Mouse (Mus musculus) kidney, postnatal 10 days (tissue): ENCODE measurements around the gene Cyp2t4.

Experiments used
- DNase-seq: peaks from one replicate; pipeline ENCODE4 v3.0.0; 2021; ENCODE audit warnings: mixed read lengths

The Cyp2t4 gene

DNA sequence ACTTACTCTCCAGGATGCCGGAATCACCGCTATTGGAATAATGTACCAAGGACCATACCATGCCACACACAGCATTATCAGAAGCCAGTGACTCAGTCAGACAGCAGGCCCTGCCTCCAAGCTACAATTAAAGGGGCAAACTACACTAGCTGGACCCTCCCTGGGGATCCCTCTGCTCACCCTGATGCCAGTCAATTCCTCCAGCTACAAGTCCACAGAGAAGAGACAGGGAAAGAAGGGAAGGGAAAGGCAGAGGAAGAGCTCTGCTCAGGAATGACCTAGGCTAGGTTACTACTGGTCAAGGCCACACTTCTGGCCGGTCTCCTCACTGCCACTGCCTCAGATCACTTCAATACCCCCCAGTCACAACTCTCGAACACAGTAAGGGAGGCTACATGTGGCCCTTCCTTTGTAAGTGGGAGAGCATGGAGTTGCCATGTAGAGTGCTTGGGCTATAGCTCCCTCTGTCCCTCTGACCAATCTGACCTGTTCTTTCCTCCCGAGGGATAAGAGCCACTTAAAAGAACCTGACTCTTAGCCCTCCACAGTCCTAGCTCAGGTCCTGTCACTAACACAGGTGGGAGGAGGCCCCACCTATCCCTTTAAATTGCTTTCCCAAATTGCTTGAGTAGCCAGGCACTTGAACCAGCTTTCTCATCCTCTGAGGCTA lies 9.4 kb downstream of the Cyp2t4 start:
- no peak for DNase-seq

DNA sequence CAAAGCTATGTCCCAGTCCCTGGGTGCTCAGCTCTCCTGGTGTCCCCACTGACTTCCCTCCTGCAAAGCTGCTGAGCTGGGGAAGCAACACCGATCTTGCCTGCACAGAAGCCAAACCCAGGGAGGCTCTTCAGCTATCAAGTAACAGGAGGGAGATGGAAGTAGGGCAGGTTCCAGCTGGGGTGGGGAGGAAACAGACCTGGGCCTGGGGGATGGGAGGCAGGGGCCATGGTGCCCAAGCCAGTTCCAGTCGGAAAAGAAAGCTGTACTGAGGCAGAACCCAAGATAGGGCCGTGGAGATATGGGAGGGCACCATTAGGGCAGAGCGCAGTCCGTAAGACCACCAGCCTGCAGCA lies 9.9 kb downstream of the Cyp2t4 start:
- no peak for DNase-seq

DNA sequence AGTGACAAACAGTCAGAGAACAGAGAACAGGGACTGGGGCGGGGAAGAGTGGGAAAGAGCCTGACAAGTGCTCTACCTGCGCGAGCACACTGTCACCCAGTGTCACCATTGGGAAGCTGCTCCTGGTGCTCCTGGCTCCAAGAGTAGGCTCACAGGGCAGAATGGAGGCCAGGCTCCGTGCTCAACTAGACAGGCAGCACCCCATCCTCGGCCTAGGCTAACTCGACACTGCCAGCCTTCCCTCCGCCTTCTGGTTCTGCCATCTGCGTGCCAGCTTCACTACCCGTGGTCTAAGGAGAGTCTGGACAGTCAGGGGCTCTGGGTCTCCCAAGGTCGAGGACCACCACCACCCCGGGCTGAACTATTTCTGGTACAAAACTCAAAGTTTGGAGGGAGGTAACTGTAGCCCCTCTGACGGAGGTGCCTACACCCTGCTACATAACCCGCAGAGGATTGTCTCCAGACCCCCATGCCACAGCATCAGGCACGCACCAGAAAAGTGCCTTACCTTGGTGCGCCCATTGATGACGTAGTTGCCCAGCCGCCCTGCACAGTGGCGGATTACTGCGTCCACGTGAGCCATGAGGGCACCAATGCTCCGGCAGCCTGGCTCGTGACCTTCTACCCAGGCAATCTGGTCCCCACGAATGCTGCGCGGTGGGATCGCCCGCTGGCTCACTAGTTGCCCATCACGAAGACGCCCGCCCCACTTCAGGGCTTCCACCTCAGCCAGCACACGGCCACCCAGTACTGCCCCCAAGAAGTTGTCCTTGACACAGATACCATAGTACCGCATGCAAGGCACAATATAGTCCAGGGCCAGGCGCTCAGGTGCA lies 10.8 kb downstream of the Cyp2t4 start:
- peak; percentile 40 for DNase-seq

DNA sequence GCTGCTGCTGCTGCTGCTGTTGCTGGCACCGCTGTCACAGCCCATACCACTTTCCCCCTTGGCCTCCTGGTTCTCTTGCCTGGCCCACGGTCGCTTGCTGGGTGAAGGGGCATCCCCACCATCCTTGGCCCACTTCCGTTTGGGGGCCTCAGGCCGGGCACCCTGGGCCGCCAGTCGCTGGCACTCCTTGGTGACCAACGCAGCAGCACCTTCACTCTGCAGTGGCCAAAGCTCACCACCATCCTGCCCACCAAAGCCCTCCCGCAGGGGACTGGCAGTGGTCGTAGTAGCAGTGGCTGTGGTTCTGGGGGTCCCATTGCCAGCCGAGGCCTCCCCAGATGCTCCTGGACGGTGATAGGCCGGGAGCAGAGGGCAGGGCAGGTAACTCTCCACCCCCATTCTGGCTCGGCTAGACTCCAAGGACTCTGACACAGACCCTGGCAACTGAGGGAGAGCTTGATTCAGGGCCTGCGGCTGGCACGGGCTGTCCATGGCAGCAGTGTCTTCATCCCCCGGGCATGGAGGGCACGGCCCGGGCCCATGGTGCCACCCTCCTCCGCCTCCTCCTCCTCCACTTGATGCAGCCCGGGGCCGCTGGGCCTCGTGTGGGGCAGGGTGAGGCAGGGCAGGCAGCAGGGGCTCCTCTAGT lies 11.6 kb downstream of the Cyp2t4 start:
- DNase-seq: peak; percentile 45

DNA sequence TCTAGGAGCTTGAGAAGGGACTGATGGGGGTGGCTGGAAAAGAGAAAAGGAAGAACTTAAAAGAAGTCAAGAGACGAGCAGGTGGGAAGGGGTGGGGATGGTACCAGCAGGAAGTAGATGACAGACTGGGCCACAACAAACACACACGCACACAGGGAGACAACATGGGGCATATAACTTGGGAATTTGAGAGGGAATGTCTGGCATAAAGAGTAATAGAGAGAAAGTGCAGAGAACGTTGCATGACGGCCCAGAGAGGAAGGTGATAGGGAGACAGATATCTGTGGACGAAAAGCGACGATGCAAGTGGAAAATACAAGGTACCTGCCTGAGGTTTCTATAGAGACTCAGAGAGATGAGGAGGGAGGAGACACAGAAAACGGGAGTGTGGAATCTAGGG lies 12.2 kb downstream of the Cyp2t4 start:
- no peak for DNase-seq

DNA sequence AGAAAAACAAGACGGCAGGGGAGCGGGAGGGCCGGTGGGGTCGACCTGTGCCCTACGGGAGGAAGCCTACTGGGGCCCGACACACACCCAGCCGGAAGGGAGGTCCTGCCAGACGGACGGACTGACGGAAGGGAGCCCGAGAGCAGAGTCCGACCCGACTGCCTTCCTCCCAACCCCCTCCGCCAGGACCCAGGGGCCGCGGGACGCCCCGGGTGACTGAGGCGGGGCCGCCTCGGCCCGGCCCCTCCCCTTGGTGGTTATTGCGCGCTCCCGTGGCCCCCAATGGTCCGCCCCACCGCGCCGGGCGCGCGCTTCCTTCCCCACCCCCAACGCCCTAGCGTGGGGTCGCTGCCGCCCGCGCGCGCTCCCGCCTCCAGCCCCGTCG lies 12.7 kb downstream of the Cyp2t4 start:
- peak; percentile 95 for DNase-seq

DNA sequence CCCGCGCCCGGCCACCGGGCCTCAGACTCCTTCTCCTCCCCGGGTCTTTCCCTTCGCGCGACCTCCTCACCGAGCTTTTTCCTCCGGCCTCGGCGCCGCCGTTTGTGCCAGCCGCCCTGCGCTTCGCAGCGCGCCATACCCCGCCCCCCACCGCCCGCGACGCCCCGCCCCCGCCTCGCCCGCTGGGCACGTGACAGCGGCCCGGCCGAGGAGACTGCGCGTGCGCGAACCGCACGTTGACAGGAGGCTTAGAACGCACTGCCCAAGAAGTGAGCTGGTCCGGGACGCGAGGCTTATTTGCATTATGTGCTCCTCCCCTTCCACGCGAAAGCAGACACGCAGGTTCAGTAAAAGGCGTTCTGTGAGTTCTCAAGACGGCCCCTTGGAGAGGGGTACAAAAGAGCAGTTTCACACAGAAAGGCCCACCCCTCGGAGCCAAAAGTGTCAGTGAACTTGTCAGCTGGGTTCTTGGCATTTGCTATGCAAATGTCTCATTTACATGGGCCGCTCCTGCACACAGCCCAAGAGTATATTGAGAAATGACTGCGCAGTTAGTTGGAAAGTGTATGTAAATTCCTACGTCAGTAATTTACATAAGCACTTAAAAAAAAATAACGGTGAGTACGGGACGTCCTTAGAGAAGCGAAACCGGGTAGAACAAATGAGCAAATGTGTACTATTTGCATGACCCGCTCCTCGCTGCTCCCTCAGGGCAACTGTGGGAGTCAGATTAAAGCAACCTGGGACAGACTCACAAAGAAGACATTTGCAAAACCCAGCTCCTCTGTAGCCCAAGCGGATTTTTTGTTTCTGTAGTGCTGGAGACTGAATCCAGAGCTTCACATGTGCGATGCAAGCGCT lies 13.3 kb downstream of the Cyp2t4 start, which contains the start of gene Egln2:
Gene Egln2, minus strand, starts transcription at position 189 of the 861 bp plus-strand sequence.
- peak; percentile 98 for DNase-seq

DNA sequence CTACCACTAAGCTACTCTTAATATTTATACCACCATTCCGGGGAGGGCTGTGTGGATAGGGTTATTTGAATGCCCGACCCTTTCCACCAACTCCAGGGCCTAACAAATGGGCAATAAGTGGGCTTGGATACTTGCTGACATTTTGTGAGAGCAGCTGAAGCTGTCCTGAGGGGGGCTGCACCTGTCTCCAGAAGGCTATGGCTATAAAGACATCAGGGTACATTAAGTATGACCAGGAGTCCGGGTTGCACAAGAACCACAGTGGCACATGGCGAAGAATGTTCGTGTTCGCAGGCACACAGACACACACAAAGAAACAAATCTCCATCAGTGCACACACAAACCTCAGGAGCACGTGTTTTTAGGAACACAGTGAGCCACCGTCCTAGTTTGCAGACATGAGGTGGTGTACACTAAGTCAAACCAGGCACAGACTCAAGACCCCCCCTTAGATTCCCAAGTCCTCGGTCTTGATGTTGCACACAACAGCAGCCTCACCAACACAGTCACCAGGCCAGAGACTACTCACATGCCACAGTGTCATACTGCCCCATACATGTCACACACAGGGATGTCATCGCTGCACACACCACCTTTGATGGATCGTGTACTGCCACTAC lies 14.1 kb downstream of the Cyp2t4 start:
- no peak for DNase-seq

DNA sequence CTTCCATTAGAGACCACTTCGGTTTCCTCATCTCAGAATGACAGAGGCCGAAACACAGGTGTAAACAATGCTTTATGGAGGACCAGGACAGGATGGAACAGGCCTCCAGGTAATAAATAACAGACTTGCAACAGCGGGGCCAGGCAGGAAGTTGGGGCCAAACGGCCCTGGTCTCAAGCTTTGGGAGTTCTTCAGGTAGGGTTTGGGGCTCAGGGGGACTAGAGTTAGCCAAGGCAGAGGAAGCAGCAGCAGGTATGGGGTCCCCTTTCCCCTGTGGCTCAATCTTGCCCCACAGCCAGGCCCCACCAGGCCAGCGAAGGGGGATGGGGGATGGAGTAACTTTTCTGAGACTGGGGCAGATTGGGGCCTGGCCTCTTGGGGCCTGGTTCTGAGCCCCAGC lies 14.9 kb downstream of the Cyp2t4 start:
- no peak for DNase-seq

DNA sequence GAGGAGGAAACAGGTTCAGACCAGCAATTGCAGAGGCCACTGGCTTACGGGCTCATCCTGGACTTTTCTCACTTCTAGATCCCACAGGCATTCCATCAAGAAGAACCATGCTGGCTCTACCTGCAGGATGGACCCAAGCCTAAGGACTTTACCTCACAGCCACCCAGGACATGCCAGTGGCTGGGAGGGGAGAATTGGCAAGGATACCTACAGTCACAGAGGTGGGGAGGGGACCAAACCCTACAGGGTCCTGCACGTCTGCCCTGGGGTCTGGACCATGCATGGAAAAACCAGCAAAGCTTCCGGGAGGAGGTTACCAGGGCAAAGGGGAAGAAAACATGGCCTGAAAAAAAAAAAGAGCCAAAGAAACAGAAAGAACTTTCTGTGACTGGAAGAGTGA lies 17.5 kb downstream of the Cyp2t4 start:
- DNase-seq: no peak

DNA sequence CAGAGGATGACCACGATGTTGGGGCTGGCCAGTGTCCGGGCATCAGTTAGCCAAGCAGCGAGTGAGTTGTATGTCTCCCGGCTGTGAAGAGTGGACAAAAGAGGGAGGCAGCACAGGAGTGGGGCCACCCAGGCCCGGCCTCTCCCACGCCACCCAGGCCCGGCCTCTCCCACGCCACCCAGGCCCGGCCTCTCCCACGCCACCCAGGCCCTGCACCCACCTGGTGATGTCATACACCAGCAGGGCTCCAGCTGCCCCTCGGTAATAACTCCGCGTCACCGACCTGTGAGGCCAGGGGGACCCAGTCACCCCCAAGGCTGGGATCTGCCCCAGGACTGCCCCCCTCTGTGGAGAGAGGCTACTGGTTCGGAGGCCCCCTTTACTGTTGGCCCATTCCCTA lies 21.0 kb downstream of the Cyp2t4 start:
- no peak for DNase-seq

DNA sequence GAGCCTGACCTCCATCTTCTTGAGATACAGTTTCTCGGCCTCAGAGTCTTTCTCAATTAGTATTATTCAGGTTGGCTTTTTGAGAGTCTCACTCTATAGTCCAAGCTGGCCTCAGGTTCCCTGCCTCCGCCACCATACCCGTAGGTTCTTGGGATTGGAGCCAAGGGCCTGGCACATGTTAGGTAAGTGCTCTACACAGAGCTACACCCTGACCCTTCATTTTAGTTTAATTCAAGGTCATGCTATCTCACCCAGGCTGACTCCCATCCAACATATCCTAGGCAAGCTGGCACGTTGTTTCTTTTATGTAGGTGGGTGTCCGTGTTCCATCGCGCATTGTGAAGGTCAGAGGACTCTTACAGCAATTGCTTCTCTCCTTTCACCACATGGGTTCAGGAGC lies 21.4 kb downstream of the Cyp2t4 start:
- no peak for DNase-seq

DNA sequence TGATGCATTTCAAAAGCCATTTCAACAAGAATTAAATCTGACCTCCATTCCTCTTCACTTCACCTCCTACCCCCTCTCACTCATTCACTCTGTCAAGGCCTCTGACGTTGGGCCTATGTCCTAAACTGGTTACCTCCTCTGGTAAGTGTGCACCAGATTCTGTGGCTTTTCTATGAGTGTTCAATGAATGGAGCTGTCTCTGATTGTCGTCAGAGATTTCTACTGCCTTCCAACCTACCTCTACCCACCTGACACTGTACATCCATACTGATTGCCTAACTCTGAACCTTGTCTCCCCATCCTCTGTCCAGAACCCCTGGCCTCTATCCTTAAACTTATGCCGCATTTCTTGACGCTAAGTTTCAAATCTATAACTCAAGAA lies 24.4 kb downstream of the Cyp2t4 start:
- no peak for DNase-seq

DNA sequence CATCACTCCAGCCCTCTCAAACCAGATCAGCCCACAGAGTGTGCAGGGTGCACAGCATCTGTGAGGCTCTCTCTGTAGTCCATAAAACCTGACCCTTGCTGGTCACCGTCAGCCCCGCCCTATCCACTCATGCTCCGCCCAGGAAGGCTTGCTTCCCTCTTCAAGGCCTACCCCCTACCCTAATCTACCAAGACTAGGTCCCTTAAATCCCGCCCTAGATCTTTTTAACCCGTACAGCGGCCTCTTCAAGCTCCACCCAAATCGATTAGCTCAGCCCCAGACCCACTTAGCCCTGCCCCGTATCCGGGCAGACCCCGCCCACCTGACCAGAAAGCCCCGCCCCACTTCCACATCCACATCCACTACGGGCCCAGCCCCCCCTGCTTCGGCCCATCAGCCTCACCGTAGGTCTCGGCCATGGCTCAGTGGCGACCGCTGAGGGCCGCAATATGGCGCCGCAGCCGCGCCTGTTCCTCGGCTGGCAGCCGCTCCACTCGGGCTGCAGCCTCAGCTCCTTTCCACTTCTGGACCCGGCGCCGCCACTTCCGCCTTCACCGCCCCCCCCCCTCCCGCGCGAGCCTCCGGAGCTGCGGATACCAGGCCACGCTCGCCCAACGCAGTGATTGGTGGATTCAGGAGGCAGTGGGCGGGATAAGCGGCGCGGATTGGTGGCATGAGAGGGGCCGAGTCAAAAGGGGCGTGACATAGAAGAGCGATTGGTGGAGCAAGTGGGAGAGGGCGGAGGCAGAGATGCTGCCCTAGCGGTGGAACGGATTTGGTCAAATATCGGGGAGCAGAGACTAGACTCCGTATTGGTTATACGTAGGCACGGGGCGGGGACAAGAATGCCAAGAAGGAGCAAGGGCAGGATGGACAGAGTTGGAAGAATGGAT lies 25.1 kb downstream of the Cyp2t4 start, which contains the start of gene Rab4b:
Gene Rab4b, minus strand, starts transcription at position 573 of the 893 bp plus-strand sequence.
- peak; percentile 100 for DNase-seq

DNA sequence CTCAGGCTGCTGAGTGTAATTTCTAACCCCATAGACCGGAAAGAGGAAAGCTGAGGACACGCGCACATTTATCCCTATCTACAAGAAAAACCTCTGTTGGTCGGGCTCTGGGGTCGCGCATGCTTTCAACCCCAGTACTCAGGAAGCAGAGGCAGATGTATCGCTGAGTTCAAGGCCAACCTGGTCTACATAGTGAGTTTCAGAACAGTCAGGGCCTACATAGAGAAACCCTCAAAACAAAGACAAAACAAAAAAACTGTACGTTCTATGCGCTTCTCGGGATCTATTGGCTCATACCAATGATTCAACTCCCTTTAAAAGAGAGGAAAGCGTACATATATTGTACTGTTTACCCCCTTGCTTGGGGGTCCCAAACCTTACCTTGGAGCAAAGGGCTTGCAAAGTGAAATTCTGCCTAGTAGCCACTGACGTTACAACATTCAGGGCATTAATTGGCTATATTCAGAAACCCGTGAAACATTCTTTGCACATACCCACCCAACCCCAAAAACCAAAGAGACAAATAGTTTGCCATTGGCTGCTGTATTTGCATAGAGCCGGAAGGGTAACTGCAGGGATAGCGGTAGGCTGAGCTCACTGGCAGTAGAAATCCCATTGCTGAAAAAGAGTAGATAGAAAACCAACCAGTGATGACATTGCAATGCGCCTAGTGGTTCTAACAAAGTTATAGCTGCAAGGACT lies 25.9 kb downstream of the Cyp2t4 start:
- DNase-seq: no peak

DNA sequence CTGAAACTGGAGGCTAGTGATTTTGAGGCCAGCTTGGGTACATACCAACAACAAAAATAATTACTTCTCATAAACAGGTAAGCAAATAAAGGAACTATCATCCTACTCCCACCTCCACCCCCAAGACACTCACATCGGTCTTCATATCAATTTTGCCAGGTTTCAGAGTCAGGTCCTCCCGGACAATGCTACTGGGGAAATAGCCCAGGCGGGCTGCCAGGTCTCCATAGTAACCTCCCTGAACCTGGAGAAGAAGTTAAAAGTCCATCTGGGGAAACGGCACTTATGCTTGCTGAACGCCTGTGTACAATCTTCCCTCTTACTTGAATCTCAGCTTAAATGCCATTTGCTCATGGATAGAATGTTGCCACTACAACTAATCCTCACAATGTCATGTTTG lies 26.5 kb downstream of the Cyp2t4 start:
- peak; percentile 86 for DNase-seq

DNA sequence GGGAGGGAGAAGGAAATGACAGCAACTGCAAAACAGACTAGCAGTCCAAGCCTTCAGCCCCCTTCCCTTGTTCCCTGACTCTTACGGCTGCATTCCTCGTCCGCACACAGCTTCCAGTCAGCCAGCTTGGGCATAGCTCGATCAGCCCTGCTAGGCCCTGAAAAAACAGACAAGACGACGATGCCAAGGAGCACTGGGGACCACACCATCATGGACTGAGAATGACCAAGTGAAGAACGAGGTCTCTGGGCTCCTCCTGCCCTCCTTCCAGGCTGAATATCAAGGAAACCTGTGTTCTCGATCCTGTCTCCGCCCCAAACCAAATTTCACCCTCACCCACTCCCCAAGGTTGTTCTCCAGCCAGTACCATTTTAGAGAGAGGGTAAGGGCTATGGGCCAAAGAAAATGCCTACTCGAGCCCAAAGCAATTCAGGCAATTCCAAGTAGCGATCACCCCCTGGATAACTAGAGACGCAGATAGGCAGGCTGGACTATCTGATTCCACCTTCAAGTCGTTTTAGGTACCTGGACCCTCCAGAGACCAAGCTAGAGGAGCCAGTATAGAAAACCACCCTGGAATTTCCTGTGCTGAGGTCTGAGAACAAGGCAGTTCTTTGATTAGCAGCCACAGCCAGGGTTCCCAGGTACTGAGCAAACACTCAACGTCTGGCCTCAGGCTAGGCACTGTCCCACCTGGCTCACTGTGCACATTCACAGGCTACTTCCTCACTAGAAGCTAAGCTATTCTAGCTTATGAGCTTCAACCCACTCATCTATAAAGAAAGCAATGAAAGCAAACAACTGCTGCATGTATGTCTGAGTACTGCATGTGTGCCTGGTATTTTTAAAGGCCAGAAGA lies 27.6 kb downstream of the Cyp2t4 start, which contains the start of the genes Gm21983 and Mia:
Gene Gm21983, minus strand, starts transcription at position 250 of the 859 bp plus-strand sequence.
Gene Mia, minus strand, starts transcription at position 321 of the 859 bp plus-strand sequence.
- no peak for DNase-seq

DNA sequence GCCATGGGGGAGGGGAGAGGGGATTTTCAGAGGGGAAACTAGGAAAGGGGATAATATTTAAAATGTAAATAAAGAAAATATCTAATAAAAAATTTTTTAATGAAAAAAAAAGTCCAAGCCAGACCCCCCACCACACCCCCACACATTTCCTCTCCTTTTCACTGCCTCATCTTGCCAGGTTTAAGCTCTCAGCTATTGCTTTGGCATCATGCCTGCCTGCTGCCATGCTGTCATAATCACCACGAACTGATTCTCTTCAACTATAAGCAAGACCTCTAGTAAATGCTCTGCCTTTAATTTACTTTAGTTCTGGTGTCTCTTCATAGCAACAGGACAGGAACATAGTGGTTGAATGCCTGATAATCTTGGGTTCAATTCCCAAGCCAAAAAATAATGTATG lies 29.0 kb downstream of the Cyp2t4 start:
- DNase-seq: no peak

DNA sequence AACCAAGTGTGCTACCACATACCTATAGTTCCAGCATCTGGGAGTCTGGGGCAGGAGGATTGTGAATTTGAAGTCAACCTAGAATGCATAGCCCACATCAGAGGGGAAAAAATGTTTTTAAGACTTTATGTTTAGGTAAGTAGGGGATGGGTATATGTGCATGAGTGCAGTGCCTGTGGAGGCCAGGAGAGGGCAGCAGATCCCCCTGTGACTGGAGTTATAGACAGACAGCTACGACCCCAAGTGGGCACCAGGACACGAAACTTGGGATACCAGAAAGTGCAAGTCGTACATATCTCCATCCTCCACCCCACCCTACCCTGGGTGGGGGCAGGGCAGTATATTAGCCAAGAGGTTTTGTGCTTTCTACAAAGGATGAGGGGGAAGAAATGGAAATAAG lies 31.4 kb downstream of the Cyp2t4 start:
- peak; percentile 52 for DNase-seq

DNA sequence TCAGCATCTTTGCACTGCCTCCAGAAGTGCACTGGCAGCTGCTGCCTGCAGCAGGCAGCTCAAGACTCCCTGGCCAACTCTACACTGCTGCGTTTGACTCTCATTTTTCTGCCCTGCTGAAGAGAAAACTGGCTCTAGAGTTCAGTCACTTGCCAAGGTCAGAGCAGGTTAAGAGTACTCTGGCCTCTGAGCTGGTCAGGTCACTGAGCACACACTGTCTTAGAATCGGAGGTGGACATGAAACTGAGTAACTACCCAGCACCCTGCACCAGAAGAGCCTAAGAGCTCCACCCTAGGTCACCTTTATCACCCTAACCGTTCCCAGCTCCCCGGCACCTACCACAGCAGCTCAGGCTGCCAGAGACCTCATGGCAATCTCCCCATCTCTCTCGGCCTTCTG lies 32.5 kb downstream of the Cyp2t4 start:
- no peak for DNase-seq
